Mouse (Mus musculus) neural tube, embryonic 14.5 days (tissue): ENCODE data around the gene Abcb7. TPM values are rescaled to one million over a fixed set of nuclear protein-coding genes. Genes with fewer than 3 reads are reported as not detected.

Experiments
- ATAC-seq: fragments of 200-750 bp; cut with Nextera tagmentation; 2 replicates; pipeline ENCODE4 v1.8.0; 2017; ENCODE audit warnings: low read depth, mild to moderate bottlenecking, moderate TSS enrichment, moderate library complexity
- H3K27ac ChIP-seq: fragments of 300-500 bp; sonication (generic); 2 replicates; pipeline ENCODE4 v1.5.1; 2014; ENCODE audit warnings: low read depth, mild to moderate bottlenecking, control low read depth, low read length, moderate library complexity, mixed read lengths
- H3K27me3 ChIP-seq: fragments of 300-500 bp; sonication (generic); 2 replicates; pipeline ENCODE4 v1.6.1; 2014; ENCODE audit warnings: low read length; ENCODE audit not compliant: control insufficient read depth, insufficient read depth
- H3K36me3 ChIP-seq: fragments of 300-500 bp; sonication (generic); 2 replicates; pipeline ENCODE4 v1.6.1; 2014; ENCODE audit warnings: low read length, mixed read lengths; ENCODE audit not compliant: control insufficient read depth, insufficient read depth
- H3K4me1 ChIP-seq: fragments of 300-500 bp; sonication (generic); 2 replicates; pipeline ENCODE4 v1.6.1; 2014; ENCODE audit warnings: low read length; ENCODE audit not compliant: control insufficient read depth, insufficient read depth
- H3K4me2 ChIP-seq: fragments of 300-500 bp; sonication (generic); 2 replicates; pipeline ENCODE4 v1.6.1; 2014; ENCODE audit warnings: mild to moderate bottlenecking, low read depth, low read length, control low read depth
- H3K4me3 ChIP-seq: fragments of 300-500 bp; sonication (generic); 2 replicates; pipeline ENCODE4 v1.5.1; 2014; ENCODE audit warnings: low read depth, low read length, control low read depth, mixed read lengths
- H3K9ac ChIP-seq: fragments of 300-500 bp; sonication (generic); replicated peaks from 2 replicates; pipeline ENCODE4 v1.6.1; 2014; ENCODE audit warnings: low read depth, mild to moderate bottlenecking, control low read depth, low read length, mixed read lengths
- H3K9me3 ChIP-seq: fragments of 300-500 bp; sonication (generic); 2 replicates; pipeline ENCODE4 v1.6.1; 2016; ENCODE audit warnings: low read length; ENCODE audit not compliant: control insufficient read depth
- WGBS: fragments of 180-500 bp; shearing (Covaris S2); extraction: QIAGEN DNeasy Blood & Tissue Kit; methylation state at CpG from one replicate; pipeline ENCODE4 v1.1.7; 2014; 5-methylcytosine and 5-hydroxymethylcytosine counted together
- polyA plus RNA-seq: library from polyadenylated mRNA; unstranded; fragments of >200 nt; fragmentation: Nextera tagmentation; extraction: Ambion mirVana; gene quantifications from 2 replicates; pipeline ENCODE4 v1.2.1, GENCODE M21; 2014

The Abcb7 gene
- 12.2 and 14.1 TPM in 2 replicates for polyA plus RNA-seq

- Histone ChIP-seq H3K9me3 (no peaks in the 10 kb centered on the region), H3K4me3 (peak within 1 kb of the TSS; percentile 59), H3K36me3 (no peaks in the 10 kb centered on the region), H3K9ac (peak within 1 kb of the TSS; percentile 73), H3K4me1 (no peaks in the 10 kb centered on the region), H3K27ac (peak within 1 kb of the TSS; percentile 88), H3K27me3 (no peaks in the 10 kb centered on the region), H3K4me2 (peak within 1 kb of the TSS; percentile 46)
- ATAC-seq = peak; percentile 98
- 16% methylated on average over 50 of the region's 58 CpGs for WGBS
Measured at GRCm38 (mm10) chrX:104413183-104413983, at the start of gene Abcb7. TSS of gene Abcb7 (minus strand) at chrX:104413856.

DNA sequence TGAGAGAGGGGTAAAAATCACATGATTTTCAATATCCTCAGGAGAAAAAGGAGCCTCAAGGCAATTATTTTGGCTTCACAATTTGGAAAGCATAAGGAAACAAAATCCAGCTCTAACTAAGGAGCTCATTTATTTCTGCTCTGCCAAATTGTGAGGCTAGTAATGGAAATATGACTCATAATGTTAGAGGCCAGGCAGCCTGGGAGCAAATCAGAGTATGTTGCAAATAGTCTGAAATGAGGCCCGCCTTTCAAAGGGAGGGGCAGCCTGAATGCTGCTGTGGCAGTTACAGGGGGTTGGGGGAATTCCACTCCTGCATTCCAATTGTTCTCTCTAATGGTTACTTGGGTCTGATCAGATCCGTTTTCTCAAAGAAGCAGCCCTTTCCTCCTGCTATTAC, 48.1 kb upstream of the Abcb7 start:
- WGBS = 27% methylated on average over 2 of the region's 2 CpGs
- H3K36me3 ChIP-seq = no peaks in the 10 kb centered on the region
- H3K9ac ChIP-seq = no peak overlapping the region
- no peak overlapping the region for H3K4me3 ChIP-seq
- H3K4me2 ChIP-seq = no peak overlapping the region
- no peak for ATAC-seq
- no peaks in the 10 kb centered on the region for H3K27me3 ChIP-seq
- H3K9me3 ChIP-seq = no peaks in the 10 kb centered on the region
- no peaks in the 10 kb centered on the region for H3K4me1 ChIP-seq
- no peak overlapping the region for H3K27ac ChIP-seq

DNA sequence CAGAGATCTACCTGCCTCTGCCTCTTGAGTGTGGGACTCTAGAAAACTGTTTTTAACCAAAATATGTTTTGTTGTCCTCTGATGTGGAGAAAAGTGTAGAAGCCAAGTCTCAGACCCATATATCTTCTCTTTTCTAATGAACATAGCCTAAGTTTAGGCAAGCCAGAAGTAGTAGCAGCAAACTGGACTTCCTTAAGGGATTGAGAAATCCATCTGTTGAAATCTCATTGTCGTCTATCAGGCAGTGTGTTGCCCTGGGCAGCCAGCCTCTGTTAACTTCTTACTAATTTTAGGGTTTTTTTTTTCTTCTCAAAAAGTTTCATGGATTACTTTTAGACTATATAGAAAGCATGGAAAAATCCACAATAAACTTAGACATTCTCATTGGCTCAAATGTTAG, 38.8 kb upstream of the Abcb7 start:
- ATAC-seq = no peak
- H3K27me3 ChIP-seq = no peaks in the 10 kb centered on the region
- no peaks in the 10 kb centered on the region for H3K36me3 ChIP-seq
- 75% methylated on average over 1 of the region's 1 CpGs for WGBS
- no peaks in the 10 kb centered on the region for H3K4me1 ChIP-seq
- H3K4me3 ChIP-seq = no peak overlapping the region
- H3K27ac ChIP-seq = no peak overlapping the region
- no peaks in the 10 kb centered on the region for H3K9me3 ChIP-seq
- H3K4me2 ChIP-seq = no peak overlapping the region
- H3K9ac ChIP-seq = no peak overlapping the region

GRCm38 (mm10) chrX:104433456-104433855, 19.8 kb upstream of the Abcb7 start:
- H3K4me3 ChIP-seq = no peak overlapping the region
- ATAC-seq = no peak

DNA sequence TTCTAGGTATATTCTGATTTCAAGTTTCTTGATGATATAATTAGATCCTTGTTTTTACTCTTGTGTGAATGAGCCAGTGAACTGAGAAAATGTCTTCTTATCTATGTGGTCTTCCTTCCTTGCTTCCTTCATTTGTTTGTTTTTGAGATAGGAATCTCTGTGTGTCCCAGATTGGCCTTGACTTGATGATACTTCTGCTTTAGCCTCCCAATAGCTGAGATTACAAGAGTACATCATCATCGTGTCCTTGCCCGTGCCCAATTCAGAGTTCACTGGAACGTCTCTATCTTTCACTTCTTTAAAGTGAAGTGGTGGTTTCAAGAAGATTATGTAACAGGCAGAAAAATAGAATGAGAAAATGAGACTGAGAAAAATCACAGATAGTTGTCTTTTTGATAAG, 14.5 kb upstream of the Abcb7 start:
- no peaks in the 10 kb centered on the region for H3K36me3 ChIP-seq
- H3K9me3 ChIP-seq = no peaks in the 10 kb centered on the region
- 87% methylated on average over 3 of the region's 3 CpGs for WGBS
- no peak overlapping the region for H3K4me2 ChIP-seq
- H3K27me3 ChIP-seq = no peaks in the 10 kb centered on the region
- H3K4me3 ChIP-seq = no peak overlapping the region
- no peaks in the 10 kb centered on the region for H3K4me1 ChIP-seq
- no peak overlapping the region for H3K9ac ChIP-seq
- no peak overlapping the region for H3K27ac ChIP-seq
- ATAC-seq = no peak

More at GRCm38 (mm10) chrX:104433456-104433855, 19.8 kb upstream of the Abcb7 start:
- H3K27ac ChIP-seq = no peak overlapping the region
- H3K36me3 ChIP-seq = no peaks in the 10 kb centered on the region
- H3K4me1 ChIP-seq = no peaks in the 10 kb centered on the region
- no peak overlapping the region for H3K9ac ChIP-seq
- WGBS = 28% methylated on average over 1 of the region's 1 CpGs
- no peak overlapping the region for H3K4me2 ChIP-seq
- no peaks in the 10 kb centered on the region for H3K9me3 ChIP-seq
- no peaks in the 10 kb centered on the region for H3K27me3 ChIP-seq

DNA sequence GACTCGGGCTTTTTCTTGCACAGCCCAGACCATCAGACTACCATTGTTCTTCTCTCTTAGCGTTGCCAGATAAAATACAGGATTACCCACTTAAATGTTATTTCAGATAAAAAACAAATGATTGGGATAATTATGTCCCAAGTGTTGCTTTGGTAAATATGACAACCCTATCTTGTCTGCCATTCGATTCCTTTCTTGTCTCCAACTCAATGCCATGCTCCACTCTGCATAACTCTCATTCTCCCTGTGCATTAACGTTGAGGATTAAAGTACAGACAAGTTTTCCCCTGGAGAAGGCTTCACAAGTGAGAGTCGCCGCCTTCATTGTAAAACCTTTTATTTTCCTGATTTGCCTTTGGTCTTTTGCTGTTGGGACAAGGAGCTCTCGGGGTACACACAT, 339 bp upstream of the Abcb7 start:
- no peaks in the 10 kb centered on the region for H3K36me3 ChIP-seq
- H3K4me2 ChIP-seq = peak overlapping the region; percentile 46
- no peaks in the 10 kb centered on the region for H3K9me3 ChIP-seq
- H3K4me1 ChIP-seq = no peaks in the 10 kb centered on the region
- WGBS = 33% methylated on average over 7 of the region's 7 CpGs
- peak overlapping the region; percentile 88 for H3K27ac ChIP-seq
- no peak overlapping the region for H3K9ac ChIP-seq
- H3K4me3 ChIP-seq = peak overlapping the region; percentile 59
- H3K27me3 ChIP-seq = no peaks in the 10 kb centered on the region
- ATAC-seq = peak; percentile 10; the same call in 1 of the 2 replicates

DNA sequence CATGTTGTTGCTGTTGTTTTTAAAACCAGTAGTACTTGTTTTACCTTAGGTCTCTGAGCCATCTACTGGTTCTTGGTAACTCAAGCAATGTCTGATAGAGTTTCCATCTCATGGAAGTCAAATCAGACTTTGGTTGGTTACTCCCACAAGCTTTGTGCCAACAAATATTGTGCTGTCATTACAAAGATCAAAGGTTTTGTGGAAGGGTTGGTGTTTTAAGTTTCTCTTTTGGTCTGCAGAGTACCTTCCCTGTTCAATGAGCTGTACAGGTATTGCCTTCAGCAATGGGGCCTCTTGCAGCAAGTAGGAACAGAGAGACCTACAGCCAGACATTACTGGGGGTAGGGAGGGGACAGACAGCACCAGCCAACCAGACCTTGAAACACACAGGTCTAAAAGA, 5.5 kb downstream of the Abcb7 start:
- H3K4me1 ChIP-seq = no peaks in the 10 kb centered on the region
- no peaks in the 10 kb centered on the region for H3K36me3 ChIP-seq
- no peak overlapping the region for H3K4me2 ChIP-seq
- no peak overlapping the region for H3K4me3 ChIP-seq
- ATAC-seq = no peak
- no peaks in the 10 kb centered on the region for H3K9me3 ChIP-seq
- no peak overlapping the region for H3K27ac ChIP-seq
- H3K9ac ChIP-seq = no peak overlapping the region
- no peaks in the 10 kb centered on the region for H3K27me3 ChIP-seq

DNA sequence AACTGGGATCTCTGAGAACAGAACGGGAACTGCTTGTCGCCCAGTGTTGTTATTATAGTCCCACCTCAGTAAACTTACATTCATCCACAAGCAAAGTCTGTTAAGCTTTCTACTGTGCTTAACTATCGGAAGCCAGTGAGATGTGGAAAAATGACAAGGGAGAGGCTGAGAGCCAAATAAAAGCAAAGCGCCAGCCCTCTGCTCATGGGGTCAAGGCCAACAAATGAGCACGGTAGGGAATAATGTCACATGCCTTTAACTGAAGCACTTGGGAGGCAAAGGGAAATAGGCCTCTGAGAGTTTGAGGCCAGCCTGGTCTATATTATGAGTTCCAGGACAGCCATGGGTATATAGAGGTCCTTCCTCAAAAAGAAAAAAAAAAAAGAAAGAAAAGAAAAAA, 11.2 kb downstream of the Abcb7 start:
- Histone ChIP-seq H3K4me2 (no peak overlapping the region), H3K9ac (no peak overlapping the region), H3K4me1 (no peaks in the 10 kb centered on the region), H3K27me3 (no peaks in the 10 kb centered on the region; the same call in 1 of the 2 replicates), H3K4me3 (no peak overlapping the region), H3K9me3 (no peaks in the 10 kb centered on the region), H3K27ac (no peak overlapping the region), H3K36me3 (no peaks in the 10 kb centered on the region)
- 67% methylated on average over 5 of the region's 5 CpGs for WGBS
- no peak for ATAC-seq

DNA sequence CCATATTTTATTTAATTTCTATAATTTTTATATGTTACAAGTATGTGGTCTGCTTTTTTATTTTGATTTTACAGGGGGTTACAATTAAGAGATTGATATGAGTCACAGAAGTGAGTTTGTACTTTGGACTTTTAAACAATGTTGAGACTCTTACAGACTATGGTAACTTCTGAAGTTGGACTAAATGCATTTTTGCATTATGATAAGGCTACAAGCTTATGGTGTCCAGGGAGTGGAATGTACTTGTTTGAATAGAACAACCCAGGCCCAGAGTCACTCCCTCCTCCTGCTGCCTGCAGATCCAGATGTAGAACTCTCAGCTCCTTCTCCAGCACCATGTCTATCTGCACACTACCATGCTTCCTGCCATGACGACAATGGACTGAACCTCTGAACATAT, 12.5 kb downstream of the Abcb7 start:
- no peaks in the 10 kb centered on the region for H3K36me3 ChIP-seq
- 76% methylated on average over 1 of the region's 1 CpGs for WGBS
- H3K9ac ChIP-seq = no peak overlapping the region
- no peaks in the 10 kb centered on the region for H3K9me3 ChIP-seq
- no peak for ATAC-seq
- H3K4me3 ChIP-seq = no peak overlapping the region
- H3K4me1 ChIP-seq = no peaks in the 10 kb centered on the region
- H3K27ac ChIP-seq = no peak overlapping the region
- no peaks in the 10 kb centered on the region; the same call in 1 of the 2 replicates for H3K27me3 ChIP-seq
- H3K4me2 ChIP-seq = no peak overlapping the region
